Mouse (Mus musculus) gastrocnemius, postnatal 25 days (tissue): ENCODE measurements at regions not wholly inside any gene's neighbourhood (a gene's known extent, or its start where the extent isn't known, plus 50 kb on each side); places are given as distances from the start of the nearest gene placed in this dataset.
"Not testable (repeated sequence)": the region's sequence is repeated elsewhere in the genome, so short reads cannot be mapped to it uniquely, and the experiment has no call there.

Source experiments
- DNase-seq: peaks from one replicate; pipeline ENCODE4 v3.0.0; 2022

DNA sequence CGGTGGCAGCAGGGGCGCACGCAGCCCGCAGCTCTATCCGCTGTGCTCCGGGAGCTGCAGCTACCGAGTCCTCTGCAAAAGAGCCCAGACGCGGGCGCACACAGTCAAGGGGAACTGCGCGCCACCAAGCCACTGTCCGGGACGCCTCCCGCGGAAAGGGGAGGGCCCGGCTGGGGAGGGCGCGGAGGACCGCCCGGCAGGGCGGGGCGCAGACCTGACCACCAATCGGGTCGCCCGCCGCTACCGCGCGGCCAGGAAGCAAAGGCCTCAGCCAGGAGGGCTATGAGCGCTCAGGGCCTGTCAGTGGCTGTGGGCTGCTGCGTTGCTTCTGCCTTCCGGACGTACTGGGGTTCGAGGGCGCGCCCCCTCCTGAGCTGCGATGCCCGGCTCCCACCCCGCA, 1034.5 kb downstream of the Gm10330 start:
- peak; percentile 29 for DNase-seq

DNA sequence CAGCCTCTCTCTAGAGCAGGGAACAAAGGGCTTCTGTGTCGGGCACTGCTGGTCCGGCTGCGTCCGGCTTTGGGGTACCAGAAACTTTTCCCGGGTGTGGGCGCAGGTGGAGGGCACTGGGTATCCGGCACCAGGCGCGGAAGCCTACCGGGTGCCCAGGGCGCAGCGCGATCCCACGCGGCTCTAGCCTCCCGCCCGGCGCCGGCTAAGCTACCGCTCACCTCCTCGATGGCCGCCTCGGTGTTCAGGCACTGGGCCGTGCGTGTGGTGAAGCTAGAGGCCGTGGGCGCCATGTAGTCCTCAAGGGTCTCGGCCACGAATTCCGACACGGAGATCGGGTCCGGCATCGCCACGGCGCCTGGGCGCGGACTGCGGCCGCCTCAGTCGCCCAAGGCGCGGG, 1035.0 kb downstream of the Gm10330 start:
- not testable (repeated sequence) for DNase-seq
